Mouse (Mus musculus) liver, embryonic 12.5 days (tissue): ENCODE data around the gene Gpr39. TPM values are rescaled to one million over a fixed set of nuclear protein-coding genes. Genes with fewer than 3 reads are reported as not detected.

Source experiments
- ATAC-seq: fragments of 200-750 bp; cut with Nextera tagmentation; 2 replicates; pipeline ENCODE4 v1.8.0; 2017; ENCODE audit warnings: moderate number of reproducible peaks, mild to moderate bottlenecking, moderate library complexity
- H3K27ac ChIP-seq: fragments of 300-500 bp; sonication (generic); 2 replicates; pipeline ENCODE4 v1.5.1; 2016; ENCODE audit warnings: mild to moderate bottlenecking
- H3K27me3 ChIP-seq: fragments of 300-500 bp; sonication (generic); replicated peaks from 2 replicates; pipeline ENCODE4 v1.6.1; 2016; ENCODE audit warnings: mild to moderate bottlenecking, moderate library complexity
- H3K36me3 ChIP-seq: fragments of 300-500 bp; sonication (generic); 2 replicates; pipeline ENCODE4 v1.6.1; 2016; ENCODE audit warnings: mild to moderate bottlenecking, moderate library complexity
- H3K4me1 ChIP-seq: fragments of 300-500 bp; sonication (generic); 2 replicates; pipeline ENCODE4 v1.6.1; 2016
- H3K4me2 ChIP-seq: fragments of 300-500 bp; sonication (generic); 2 replicates; pipeline ENCODE4 v1.6.1; 2016; ENCODE audit warnings: mild to moderate bottlenecking, moderate library complexity
- H3K4me3 ChIP-seq: fragments of 300-500 bp; sonication (generic); 2 replicates; pipeline ENCODE4 v1.5.1; 2016; ENCODE audit warnings: mild to moderate bottlenecking, moderate library complexity
- H3K9ac ChIP-seq: fragments of 300-500 bp; sonication (generic); 2 replicates; pipeline ENCODE4 v1.6.1; 2016; ENCODE audit warnings: mild to moderate bottlenecking, moderate library complexity
- H3K9me3 ChIP-seq: fragments of 300-500 bp; sonication (generic); replicated peaks from 2 replicates; pipeline ENCODE4 v1.6.1; 2016; ENCODE audit warnings: mild to moderate bottlenecking, moderate library complexity
- WGBS: fragments of 180-500 bp; shearing (Covaris S2); methylation state at CpG from one replicate; pipeline ENCODE4 v1.1.7; 2016; ENCODE audit not compliant: insufficient replicate concordance; 5-methylcytosine and 5-hydroxymethylcytosine counted together
- polyA plus RNA-seq: library from polyadenylated mRNA; unstranded; fragments of >200 nt; fragmentation: Nextera tagmentation; extraction: Ambion mirVana; gene quantifications from 2 replicates; pipeline ENCODE4 v1.2.1, GENCODE M21; 2016

The Gpr39 gene
- polyA plus RNA-seq, 1 experiment from 2014 or later: 4.3 TPM

DNA sequence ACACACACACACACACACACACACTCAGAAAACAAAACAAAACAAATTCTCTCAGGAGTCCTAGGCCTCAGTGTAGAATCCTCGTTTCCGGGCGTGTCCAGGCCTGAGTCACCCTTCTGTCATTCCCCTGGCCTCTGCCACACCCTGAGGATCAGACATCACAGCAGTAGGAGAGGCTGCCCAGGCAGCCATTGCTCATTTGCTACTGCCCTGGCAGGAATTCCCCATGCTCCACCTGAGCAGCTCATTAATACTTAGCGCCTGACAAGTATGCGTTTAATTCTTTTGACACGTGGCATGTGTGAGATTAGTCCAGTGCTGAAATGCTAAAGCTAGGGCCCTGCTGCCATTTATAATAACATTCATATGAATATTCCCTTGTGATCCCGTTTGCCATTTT is 25.0 kb downstream of the Gpr39 start:
- Histone ChIP-seq H3K9ac (no peak overlapping the region), H3K4me3 (no peak overlapping the region), H3K27ac (no peak overlapping the region), H3K36me3 (no peaks in the 10 kb centered on the region), H3K27me3 (no peaks in the 10 kb centered on the region), H3K4me1 (no peaks in the 10 kb centered on the region), H3K9me3 (no peaks in the 10 kb centered on the region), H3K4me2 (no peak overlapping the region)
- WGBS: 80% methylated on average over 7 of the region's 7 CpGs
- ATAC-seq: no peak

- Histone ChIP-seq H3K4me2 (no peak overlapping the region), H3K4me1 (no peaks in the 10 kb centered on the region), H3K4me3 (no peak overlapping the region), H3K36me3 (no peaks in the 10 kb centered on the region), H3K9ac (no peak overlapping the region), H3K9me3 (no peaks in the 10 kb centered on the region), H3K27me3 (no peaks in the 10 kb centered on the region), H3K27ac (no peak overlapping the region)
- WGBS: 73% methylated on average over 8 of the region's 8 CpGs
- ATAC-seq: no peak
Measured at GRCm38 (mm10) chr1:125702326-125702725, 25.5 kb downstream of the Gpr39 start.

GRCm38 (mm10) chr1:125705412-125705811 is 28.6 kb downstream of the Gpr39 start:
- Histone ChIP-seq H3K9ac (no peak overlapping the region), H3K27me3 (no peaks in the 10 kb centered on the region), H3K9me3 (no peaks in the 10 kb centered on the region), H3K36me3 (no peaks in the 10 kb centered on the region), H3K4me1 (no peaks in the 10 kb centered on the region), H3K4me2 (no peak overlapping the region), H3K4me3 (no peak overlapping the region), H3K27ac (no peak overlapping the region)
- no peak for ATAC-seq
- WGBS: 45% methylated on average over 3 of the region's 3 CpGs

- 57% methylated on average over 3 of the region's 3 CpGs for WGBS
- H3K9ac ChIP-seq: no peak overlapping the region
Measured at GRCm38 (mm10) chr1:125715286-125715685, 38.5 kb downstream of the Gpr39 start.

GRCm38 (mm10) chr1:125716241-125716640 is 39.4 kb downstream of the Gpr39 start:
- ATAC-seq: no peak
- WGBS: 54% methylated on average over 6 of the region's 6 CpGs
- Histone ChIP-seq H3K27me3 (no peaks in the 10 kb centered on the region), H3K9me3 (no peaks in the 10 kb centered on the region), H3K27ac (no peak overlapping the region), H3K9ac (no peak overlapping the region), H3K4me2 (no peak overlapping the region), H3K4me3 (no peak overlapping the region), H3K36me3 (no peaks in the 10 kb centered on the region), H3K4me1 (peaks cover 6% of the 10 kb centered on the region; the same call in 1 of the 2 replicates)

More at GRCm38 (mm10) chr1:125715286-125715685, 38.5 kb downstream of the Gpr39 start:
- ATAC-seq: no peak
- no peak overlapping the region for H3K4me2 ChIP-seq
- H3K4me1 ChIP-seq: peaks cover 6% of the 10 kb centered on the region; the same call in 1 of the 2 replicates
- H3K4me3 ChIP-seq: no peak overlapping the region
- H3K27ac ChIP-seq: no peak overlapping the region
- no peaks in the 10 kb centered on the region for H3K9me3 ChIP-seq
- no peaks in the 10 kb centered on the region for H3K36me3 ChIP-seq
- H3K27me3 ChIP-seq: no peaks in the 10 kb centered on the region

DNA sequence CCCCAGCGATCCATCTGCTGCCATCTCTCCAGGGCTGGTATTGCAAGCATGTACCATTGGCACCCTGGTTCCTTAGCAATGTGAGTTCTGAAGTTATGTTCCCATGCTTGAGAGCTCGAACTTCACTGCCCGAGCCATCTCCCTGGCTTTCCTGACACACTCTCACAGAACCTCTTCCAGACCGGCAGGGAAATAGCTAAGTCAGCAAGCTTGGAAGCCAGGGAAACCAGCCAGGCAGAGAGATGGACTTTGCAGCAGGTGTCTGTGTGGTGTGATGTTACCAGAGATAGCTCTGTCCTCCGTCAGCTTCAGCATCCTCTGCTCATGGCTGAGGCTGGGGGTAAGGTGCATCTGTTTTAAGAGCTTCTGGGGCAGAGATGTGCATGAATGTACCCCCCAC is 41.1 kb downstream of the Gpr39 start:
- 58% methylated on average over 5 of the region's 5 CpGs for WGBS
- Histone ChIP-seq H3K4me1 (peaks cover 6% of the 10 kb centered on the region; the same call in 1 of the 2 replicates), H3K27me3 (no peaks in the 10 kb centered on the region), H3K9ac (no peak overlapping the region), H3K36me3 (no peaks in the 10 kb centered on the region), H3K4me3 (no peak overlapping the region), H3K27ac (no peak overlapping the region), H3K4me2 (no peak overlapping the region), H3K9me3 (no peaks in the 10 kb centered on the region)
- no peak for ATAC-seq

GRCm38 (mm10) chr1:125719127-125719526 is 42.3 kb downstream of the Gpr39 start:
- WGBS: 68% methylated on average over 6 of the region's 6 CpGs
- H3K4me3 ChIP-seq: no peak overlapping the region
- H3K27me3 ChIP-seq: no peaks in the 10 kb centered on the region
- H3K9ac ChIP-seq: no peak overlapping the region
- peaks cover 6% of the 10 kb centered on the region; the same call in 1 of the 2 replicates for H3K4me1 ChIP-seq
- H3K9me3 ChIP-seq: no peaks in the 10 kb centered on the region
- H3K4me2 ChIP-seq: no peak overlapping the region
- no peak for ATAC-seq
- H3K36me3 ChIP-seq: no peaks in the 10 kb centered on the region
- H3K27ac ChIP-seq: no peak overlapping the region

DNA sequence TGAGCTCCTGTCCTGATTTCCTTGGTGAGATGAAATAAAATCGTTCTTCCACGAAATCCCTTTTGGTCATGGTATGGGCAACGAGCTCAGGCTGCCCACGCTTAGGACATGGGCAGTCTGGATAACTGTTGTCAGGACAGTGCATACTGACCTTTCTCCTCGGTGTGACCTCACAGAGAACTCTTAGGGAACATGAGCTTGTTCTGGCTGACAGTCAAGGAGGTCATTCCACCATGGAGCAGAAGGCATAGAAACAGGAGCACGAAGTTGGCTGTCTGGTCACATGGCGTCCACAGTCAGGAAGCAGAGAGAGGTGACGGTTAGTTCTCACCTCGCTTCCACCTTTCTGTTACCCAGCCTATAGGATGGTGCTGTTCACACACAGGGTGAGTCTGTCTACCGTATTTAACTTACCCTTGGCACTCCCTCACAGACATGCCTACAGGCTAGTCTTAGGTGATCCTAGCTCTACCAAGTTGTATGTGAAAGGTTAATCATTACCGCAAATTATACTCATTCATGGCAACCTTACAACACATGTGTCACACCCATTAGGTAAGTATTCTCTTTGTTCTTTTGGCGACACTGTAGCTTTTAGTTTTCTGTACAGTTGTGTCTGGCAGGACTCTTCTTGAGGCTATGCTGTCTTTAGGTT is 44.4 kb downstream of the Gpr39 start:
- Histone ChIP-seq H3K4me1 (peaks cover 4% of the 10 kb centered on the region; the same call in 1 of the 2 replicates), H3K27me3 (no peaks in the 10 kb centered on the region), H3K4me2 (no peak overlapping the region), H3K9me3 (no peaks in the 10 kb centered on the region), H3K4me3 (no peak overlapping the region), H3K36me3 (no peaks in the 10 kb centered on the region), H3K27ac (no peak overlapping the region), H3K9ac (no peak overlapping the region)
- 79% methylated on average over 12 of the region's 12 CpGs for WGBS
- no peak for ATAC-seq

- Histone ChIP-seq H3K36me3 (no peaks in the 10 kb centered on the region), H3K27me3 (no peaks in the 10 kb centered on the region), H3K27ac (no peak overlapping the region), H3K9me3 (no peaks in the 10 kb centered on the region), H3K4me1 (no peaks in the 10 kb centered on the region), H3K9ac (no peak overlapping the region), H3K4me2 (no peak overlapping the region), H3K4me3 (no peak overlapping the region)
- WGBS: 69% methylated on average over 5 of the region's 5 CpGs
- no peak for ATAC-seq
Measured at GRCm38 (mm10) chr1:125724304-125724703, 47.5 kb downstream of the Gpr39 start.

- no peak overlapping the region for H3K4me3 ChIP-seq
- ATAC-seq: no peak
- no peak overlapping the region for H3K9ac ChIP-seq
- no peak overlapping the region for H3K4me2 ChIP-seq
- no peaks in the 10 kb centered on the region for H3K27me3 ChIP-seq
- H3K27ac ChIP-seq: no peak overlapping the region
- no peaks in the 10 kb centered on the region for H3K9me3 ChIP-seq
- H3K4me1 ChIP-seq: no peaks in the 10 kb centered on the region
- no peaks in the 10 kb centered on the region for H3K36me3 ChIP-seq
- WGBS: 47% methylated on average over 6 of the region's 6 CpGs
Measured at GRCm38 (mm10) chr1:125729025-125729565, 52.3 kb downstream of the Gpr39 start.

GRCm38 (mm10) chr1:125729731-125730536 is 53.1 kb downstream of the Gpr39 start:
- Histone ChIP-seq H3K4me1 (no peaks in the 10 kb centered on the region), H3K27ac (no peak overlapping the region), H3K9ac (no peak overlapping the region), H3K9me3 (no peaks in the 10 kb centered on the region), H3K36me3 (no peaks in the 10 kb centered on the region), H3K4me2 (no peak overlapping the region), H3K4me3 (no peak overlapping the region), H3K27me3 (no peaks in the 10 kb centered on the region)
- WGBS: 53% methylated on average over 13 of the region's 13 CpGs
- ATAC-seq: no peak

DNA sequence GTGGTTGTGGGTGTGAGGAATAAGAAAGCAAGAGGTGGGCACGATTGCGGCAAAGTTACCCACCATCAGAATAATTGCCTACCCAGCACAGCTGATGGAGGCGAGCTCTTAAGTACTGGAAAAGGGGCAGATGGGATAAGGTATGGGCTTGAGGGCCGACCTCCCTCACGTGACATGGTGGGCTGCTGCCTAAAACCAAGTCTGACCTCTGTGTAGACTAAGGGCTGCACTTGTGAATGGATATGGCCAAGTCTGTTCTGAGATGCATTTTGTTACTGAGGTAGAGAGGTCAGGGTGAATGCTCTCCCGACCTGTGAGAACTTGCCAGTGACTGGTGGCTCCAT is 53.7 kb downstream of the Gpr39 start:
- H3K27me3 ChIP-seq: no peaks in the 10 kb centered on the region
- no peaks in the 10 kb centered on the region for H3K4me1 ChIP-seq
- H3K9me3 ChIP-seq: no peaks in the 10 kb centered on the region
- ATAC-seq: no peak
- H3K9ac ChIP-seq: no peak overlapping the region
- 63% methylated on average over 6 of the region's 6 CpGs for WGBS
- H3K27ac ChIP-seq: no peak overlapping the region
- H3K4me2 ChIP-seq: no peak overlapping the region
- H3K36me3 ChIP-seq: no peaks in the 10 kb centered on the region
- H3K4me3 ChIP-seq: no peak overlapping the region
